Mouse (Mus musculus) forebrain, embryonic 15.5 days (tissue): ENCODE data around the gene Mapk6. TPM values are rescaled to one million over a fixed set of nuclear protein-coding genes. Genes with fewer than 3 reads are reported as not detected.

ENCODE experiments used
- ATAC-seq: fragments of 200-750 bp; cut with Nextera tagmentation; replicated peaks from 2 replicates; pipeline ENCODE4 v1.8.0; 2017; ENCODE audit warnings: mild to moderate bottlenecking, moderate TSS enrichment, moderate library complexity
- H3K27ac ChIP-seq: fragments of 300-500 bp; sonication (generic); replicated peaks from 2 replicates; pipeline ENCODE4 v1.5.1; 2015; ENCODE audit warnings: mild to moderate bottlenecking, inconsistent platforms
- H3K27me3 ChIP-seq: fragments of 300-500 bp; sonication (generic); 2 replicates; pipeline ENCODE4 v1.6.1; 2015; ENCODE audit warnings: inconsistent platforms
- H3K36me3 ChIP-seq: fragments of 300-500 bp; sonication (generic); 2 replicates; pipeline ENCODE4 v1.6.1; 2015; ENCODE audit warnings: mild to moderate bottlenecking, inconsistent platforms
- H3K4me1 ChIP-seq: fragments of 300-500 bp; sonication (generic); 2 replicates; pipeline ENCODE4 v1.6.1; 2015; ENCODE audit warnings: inconsistent platforms
- H3K4me2 ChIP-seq: fragments of 300-500 bp; sonication (generic); replicated peaks from 2 replicates; pipeline ENCODE4 v1.6.1; 2015; ENCODE audit warnings: mild to moderate bottlenecking, inconsistent platforms
- H3K4me3 ChIP-seq: fragments of 300-500 bp; sonication (generic); 2 replicates; pipeline ENCODE4 v1.5.1; 2015; ENCODE audit warnings: mild to moderate bottlenecking, inconsistent platforms
- H3K9ac ChIP-seq: fragments of 300-500 bp; sonication (generic); replicated peaks from 2 replicates; pipeline ENCODE4 v1.6.1; 2015; ENCODE audit warnings: mild to moderate bottlenecking, inconsistent platforms
- H3K9me3 ChIP-seq: fragments of 300-500 bp; sonication (generic); 2 replicates; pipeline ENCODE4 v1.6.1; 2016; ENCODE audit warnings: inconsistent platforms
- WGBS: fragments of 180-500 bp; shearing (Covaris S2); methylation state at CpG from one replicate; pipeline ENCODE4 v1.1.7; 2015; ENCODE audit warnings: mixed read lengths; 5-methylcytosine and 5-hydroxymethylcytosine counted together
- polyA plus RNA-seq: library from polyadenylated mRNA; unstranded; fragments of >200 nt; fragmentation: Nextera tagmentation; extraction: Ambion mirVana; gene quantifications from 2 replicates; pipeline ENCODE4 v1.2.1, GENCODE M21; 2015

Mapk6 gene
- polyA plus RNA-seq, 1 experiment from 2014 or later, result 138 TPM

GRCm38 (mm10) chr9:75334440-75334839 lies 75.4 kb downstream of the Mapk6 start:
- peaks cover 60% of the 10 kb centered on the region for H3K36me3 ChIP-seq
- no peak overlapping the region for H3K4me3 ChIP-seq
- H3K27me3 ChIP-seq, result no peaks in the 10 kb centered on the region
- no peak overlapping the region for H3K9ac ChIP-seq
- H3K27ac ChIP-seq, result no peak overlapping the region
- H3K4me1 ChIP-seq, result no peaks in the 10 kb centered on the region
- H3K9me3 ChIP-seq, result no peaks in the 10 kb centered on the region
- ATAC-seq, result no peak
- 91% methylated on average over 4 of the region's 4 CpGs for WGBS
- H3K4me2 ChIP-seq, result no peak overlapping the region

- Histone ChIP-seq H3K27me3 (no peaks in the 10 kb centered on the region), H3K4me1 (no peaks in the 10 kb centered on the region), H3K4me3 (no peak overlapping the region), H3K27ac (no peak overlapping the region), H3K9me3 (no peaks in the 10 kb centered on the region), H3K36me3 (peaks cover 26% of the 10 kb centered on the region), H3K9ac (no peak overlapping the region), H3K4me2 (no peak overlapping the region)
- no peak for ATAC-seq
- WGBS, result 90% methylated on average over 8 of the region's 8 CpGs
Measured at GRCm38 (mm10) chr9:75330821-75331220, 79.0 kb downstream of the Mapk6 start.

GRCm38 (mm10) chr9:75328047-75328446 lies 81.8 kb downstream of the Mapk6 start:
- H3K4me1 ChIP-seq, result no peaks in the 10 kb centered on the region
- no peak for ATAC-seq
- H3K4me3 ChIP-seq, result no peak overlapping the region
- peaks cover 10% of the 10 kb centered on the region for H3K36me3 ChIP-seq
- no peak overlapping the region for H3K9ac ChIP-seq
- H3K9me3 ChIP-seq, result no peaks in the 10 kb centered on the region
- no peaks in the 10 kb centered on the region for H3K27me3 ChIP-seq
- H3K4me2 ChIP-seq, result no peak overlapping the region
- H3K27ac ChIP-seq, result no peak overlapping the region
- 93% methylated on average over 3 of the region's 3 CpGs for WGBS

- Histone ChIP-seq H3K4me1 (no peaks in the 10 kb centered on the region), H3K27ac (no peak overlapping the region), H3K9me3 (no peaks in the 10 kb centered on the region), H3K4me2 (no peak overlapping the region), H3K36me3 (no peaks in the 10 kb centered on the region), H3K4me3 (no peak overlapping the region), H3K27me3 (no peaks in the 10 kb centered on the region), H3K9ac (no peak overlapping the region)
- 85% methylated on average over 13 of the region's 13 CpGs for WGBS
- ATAC-seq, result no peak
Measured at GRCm38 (mm10) chr9:75322099-75322885, 87.5 kb downstream of the Mapk6 start.

GRCm38 (mm10) chr9:75319365-75319764 lies 90.4 kb downstream of the Mapk6 start:
- Histone ChIP-seq H3K27me3 (no peaks in the 10 kb centered on the region), H3K9me3 (no peaks in the 10 kb centered on the region), H3K4me1 (peaks cover 14% of the 10 kb centered on the region), H3K9ac (no peak overlapping the region), H3K27ac (no peak overlapping the region), H3K4me3 (no peak overlapping the region), H3K4me2 (no peak overlapping the region), H3K36me3 (no peaks in the 10 kb centered on the region)
- ATAC-seq, result no peak
- WGBS, result 85% methylated on average over 3 of the region's 3 CpGs

Other genes with a start within 250 kb of the Mapk6 start
- gene Myo5c, start 178.0 kb downstream of the Mapk6 start, polyA plus RNA-seq, result 0.18 and 0.31 TPM in 2 replicates
- 47.8 and 52.6 TPM in 2 replicates for gene Gnb5, start 103.7 kb downstream of the Mapk6 start, polyA plus RNA-seq
- gene Bcl2l10, start 62.2 kb downstream of the Mapk6 start, polyA plus RNA-seq, result not detected in 2 replicates
- gene Leo1, start 31.5 kb upstream of the Mapk6 start, polyA plus RNA-seq, result 40.6 and 40.7 TPM in 2 replicates
- gene Tmod3, start 149.7 kb upstream of the Mapk6 start, polyA plus RNA-seq, result 99.1 and 107 TPM in 2 replicates
- gene Tmod2, start 201.3 kb upstream of the Mapk6 start, polyA plus RNA-seq, result 233 and 250 TPM in 2 replicates
- gene Lysmd2, start 215.7 kb upstream of the Mapk6 start, polyA plus RNA-seq, result 26.1 and 29.0 TPM in 2 replicates